Mouse (Mus musculus): ENCODE results near the gene Etl4. TPM values are rescaled to one million over a fixed set of nuclear protein-coding genes. Genes with fewer than 3 reads are reported as not detected.

The Etl4 gene
- polyA plus RNA-seq, 1 experiment from 2014 or later = 15.7 TPM

DNA sequence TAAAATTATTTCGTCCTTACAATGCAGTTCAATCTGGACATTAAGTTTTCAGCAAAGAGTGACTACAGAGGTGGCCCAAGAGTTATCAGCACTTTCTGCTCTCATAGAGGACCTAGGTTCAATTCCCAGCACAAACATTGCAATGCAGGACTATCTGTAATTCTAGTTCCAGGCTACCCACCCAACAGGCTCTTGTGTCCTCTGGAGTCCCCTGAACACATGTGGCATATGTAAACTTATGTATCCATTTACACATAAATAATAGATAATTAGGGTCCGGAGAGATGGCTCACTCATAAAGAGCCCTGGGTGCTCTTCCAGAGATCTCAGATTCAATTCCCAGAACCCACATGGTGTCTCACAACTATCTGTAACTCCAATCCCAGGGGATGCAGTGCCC lies 533.2 kb downstream of the Etl4 start:
- Histone ChIP-seq H3K36me3 (ENCODE audit: insufficient read depth, low read length) (no peaks in the 10 kb centered on the region), H3K9me3 (ENCODE audit: low read length) (no peaks in the 10 kb centered on the region), H3K4me3 (ENCODE audit: low read depth, low read length) (no peak overlapping the region), H3K4me1 (ENCODE audit: insufficient read depth, low read depth, low read length) (peaks cover 12% of the 10 kb centered on the region; the same call in 1 of the 2 replicates), H3K4me2 (replicated peaks; ENCODE audit: low read depth, low read length) (no peak overlapping the region), H3K27ac (ENCODE audit: low read length) (no peak overlapping the region), H3K27me3 (replicated peaks; ENCODE audit: insufficient read depth, low read length) (no peaks in the 10 kb centered on the region), H3K9ac (replicated peaks; ENCODE audit: low read depth) (no peak overlapping the region)
- ATAC-seq = no peak
- DNase-seq (ENCODE audit: low spot score) = no peak
- no peak for TF ChIP-seq EP300 (IDR thresholded peaks at IDR 0.05)
- no peak for TF ChIP-seq CTCF (IDR thresholded peaks at IDR 0.05)
- 88% methylated on average over 2 of the region's 2 CpGs for WGBS

DNA sequence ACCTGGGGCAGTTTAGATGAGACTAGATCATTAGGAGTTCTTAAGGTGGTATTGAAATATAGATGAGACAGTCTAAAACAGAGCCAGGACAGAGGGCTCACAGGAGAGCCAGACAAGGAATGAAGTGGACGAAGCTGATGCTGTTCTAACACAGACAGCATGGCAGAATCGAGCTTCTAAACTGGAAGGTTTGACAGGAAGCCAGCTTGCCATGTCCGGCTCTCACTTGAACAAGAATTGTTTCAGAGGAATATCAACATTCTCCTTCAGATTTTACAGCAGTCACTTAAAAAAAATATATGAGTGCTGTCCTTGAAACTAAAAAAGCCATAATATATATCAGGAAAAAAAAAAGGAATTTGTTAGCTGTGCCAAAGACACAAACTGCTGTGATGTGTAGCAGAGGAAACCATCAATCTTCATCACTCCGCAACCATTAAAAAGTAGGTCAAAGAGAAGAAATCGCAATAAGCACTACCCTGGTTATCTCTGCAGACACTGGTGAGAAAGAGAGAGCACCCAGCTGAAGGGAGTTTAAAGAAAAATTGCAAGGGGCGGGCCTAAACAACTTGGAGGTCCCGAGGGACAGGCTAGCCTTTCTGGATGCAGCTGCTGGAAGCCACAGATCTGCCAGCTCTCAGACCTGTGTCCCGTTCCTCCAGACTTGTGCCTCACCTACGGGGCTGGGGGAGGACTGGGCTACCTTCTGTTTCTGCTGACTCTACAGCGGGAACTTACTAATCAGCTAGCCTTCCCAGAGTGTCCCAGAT lies 534.3 kb downstream of the Etl4 start:
- Histone ChIP-seq H3K4me3 (ENCODE audit: low read depth, low read length) (no peak overlapping the region), H3K9ac (replicated peaks; ENCODE audit: low read depth) (no peak overlapping the region), H3K4me1 (ENCODE audit: insufficient read depth, low read depth, low read length) (peaks cover 12% of the 10 kb centered on the region; the same call in 1 of the 2 replicates), H3K27me3 (replicated peaks; ENCODE audit: insufficient read depth, low read length) (no peaks in the 10 kb centered on the region), H3K9me3 (ENCODE audit: low read length) (no peaks in the 10 kb centered on the region), H3K36me3 (ENCODE audit: insufficient read depth, low read length) (no peaks in the 10 kb centered on the region), H3K4me2 (replicated peaks; ENCODE audit: low read depth, low read length) (no peak overlapping the region), H3K27ac (ENCODE audit: low read length) (0 out of 2 replicates have a peak overlapping the region, but pooled peaks have one; percentile 32)
- TF ChIP-seq EP300 (IDR thresholded peaks at IDR 0.05) (no peak), CTCF (IDR thresholded peaks at IDR 0.05) (no peak)
- 25% methylated on average over 10 of the region's 10 CpGs for WGBS
- ATAC-seq = peak; percentile 50; the same call in 1 of the 2 replicates
- peak; percentile 20 for DNase-seq (ENCODE audit: low spot score)

DNA sequence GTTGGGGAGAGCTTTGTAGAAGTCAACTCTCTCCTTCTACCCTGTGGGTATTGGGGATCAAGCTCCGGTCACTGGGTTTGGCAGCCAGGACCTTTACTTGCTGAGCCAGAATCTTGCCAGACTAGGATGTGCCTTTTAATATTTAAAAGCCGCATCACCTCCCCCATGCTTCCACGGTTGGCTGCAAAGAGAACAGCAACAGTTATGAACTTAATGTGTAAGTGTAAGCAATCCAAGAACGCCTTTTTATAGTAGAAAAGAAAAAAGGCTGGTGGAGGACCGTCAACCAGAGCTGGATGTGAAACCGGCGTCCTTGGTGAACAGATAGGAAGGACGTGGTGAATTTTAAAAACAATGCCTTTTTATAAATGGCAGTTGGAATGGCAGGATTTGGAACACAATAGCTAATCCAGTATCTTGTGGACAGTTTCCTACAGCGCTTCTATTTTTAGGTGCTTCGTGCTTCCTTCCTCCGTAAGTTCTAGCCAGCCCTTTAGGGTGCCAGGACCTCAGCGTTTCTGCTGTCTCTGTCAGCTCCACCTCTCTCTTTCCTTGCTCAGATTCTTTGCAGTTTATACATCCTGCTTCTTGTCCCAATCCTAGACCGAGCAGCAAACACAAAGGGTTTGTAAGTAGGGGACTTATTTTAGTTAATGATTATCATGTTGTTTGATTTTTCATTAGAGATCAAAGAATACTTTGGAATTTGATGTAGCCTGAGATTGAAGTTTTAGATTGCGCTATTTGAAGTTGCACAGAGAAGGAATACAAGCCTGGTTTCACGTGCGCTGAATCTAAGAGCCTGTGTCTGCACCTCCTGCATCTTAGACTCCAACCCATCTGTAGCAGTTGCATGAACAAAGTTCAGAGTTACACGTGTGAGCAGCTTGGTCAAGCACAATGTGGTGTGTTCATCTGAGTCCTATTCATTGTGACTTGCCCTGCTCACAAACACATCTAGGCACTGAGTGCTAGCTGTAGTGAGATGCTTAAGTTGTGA lies 535.9 kb downstream of the Etl4 start:
- 13% methylated on average over 17 of the region's 17 CpGs for WGBS
- TF ChIP-seq EP300 (IDR thresholded peaks at IDR 0.05) (peak; percentile 76), CTCF (IDR thresholded peaks at IDR 0.05) (no peak)
- H3K9me3 ChIP-seq (ENCODE audit: low read length) = no peaks in the 10 kb centered on the region
- H3K36me3 ChIP-seq (ENCODE audit: insufficient read depth, low read length) = no peaks in the 10 kb centered on the region
- no peaks in the 10 kb centered on the region for H3K27me3 ChIP-seq (replicated peaks; ENCODE audit: insufficient read depth, low read length)
- no peak overlapping the region for H3K4me3 ChIP-seq (ENCODE audit: low read depth, low read length)
- H3K4me1 ChIP-seq (ENCODE audit: insufficient read depth, low read depth, low read length) = peaks cover 12% of the 10 kb centered on the region; the same call in 1 of the 2 replicates
- peak; percentile 38 for DNase-seq (ENCODE audit: low spot score)
- H3K4me2 ChIP-seq (replicated peaks; ENCODE audit: low read depth, low read length) = no peak overlapping the region; the same call in 1 of the 2 replicates
- ATAC-seq = peak; percentile 75; the same call in 1 of the 2 replicates
- H3K9ac ChIP-seq (replicated peaks; ENCODE audit: low read depth) = no peak overlapping the region
- H3K27ac ChIP-seq (ENCODE audit: low read length) = 0 out of 2 replicates have a peak overlapping the region, but pooled peaks have one; percentile 54

DNA sequence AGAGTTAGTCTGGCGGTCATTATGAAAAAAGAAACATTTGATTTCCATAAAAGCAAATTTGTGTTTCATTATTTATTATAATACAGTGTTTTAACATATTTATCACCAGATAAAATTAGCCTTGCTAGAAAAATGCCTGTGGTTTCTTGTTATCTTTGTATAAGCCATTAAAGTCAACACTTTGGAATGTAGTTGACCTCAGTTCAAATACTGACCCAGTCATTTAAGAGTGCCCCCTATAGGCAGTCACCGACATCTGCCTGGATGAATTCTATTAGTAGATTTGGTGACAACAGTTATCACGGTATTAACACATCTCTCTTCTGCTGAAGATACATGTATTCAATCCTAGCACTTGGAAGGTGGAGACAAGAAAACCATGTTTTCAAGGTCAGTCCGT lies 536.6 kb downstream of the Etl4 start:
- Histone ChIP-seq H3K4me2 (replicated peaks; ENCODE audit: low read depth, low read length) (no peak overlapping the region), H3K4me3 (ENCODE audit: low read depth, low read length) (no peak overlapping the region), H3K4me1 (ENCODE audit: insufficient read depth, low read depth, low read length) (peaks cover 12% of the 10 kb centered on the region; the same call in 1 of the 2 replicates), H3K9me3 (ENCODE audit: low read length) (no peaks in the 10 kb centered on the region), H3K9ac (replicated peaks; ENCODE audit: low read depth) (no peak overlapping the region), H3K27me3 (replicated peaks; ENCODE audit: insufficient read depth, low read length) (no peaks in the 10 kb centered on the region), H3K27ac (ENCODE audit: low read length) (no peak overlapping the region), H3K36me3 (ENCODE audit: insufficient read depth, low read length) (no peaks in the 10 kb centered on the region)
- ATAC-seq (no peak), DNase-seq (ENCODE audit: low spot score) (peak; percentile 9)
- 43% methylated on average over 4 of the region's 4 CpGs for WGBS
- TF ChIP-seq EP300 (IDR thresholded peaks at IDR 0.05) (no peak), CTCF (IDR thresholded peaks at IDR 0.05) (peak; percentile 34)

DNA sequence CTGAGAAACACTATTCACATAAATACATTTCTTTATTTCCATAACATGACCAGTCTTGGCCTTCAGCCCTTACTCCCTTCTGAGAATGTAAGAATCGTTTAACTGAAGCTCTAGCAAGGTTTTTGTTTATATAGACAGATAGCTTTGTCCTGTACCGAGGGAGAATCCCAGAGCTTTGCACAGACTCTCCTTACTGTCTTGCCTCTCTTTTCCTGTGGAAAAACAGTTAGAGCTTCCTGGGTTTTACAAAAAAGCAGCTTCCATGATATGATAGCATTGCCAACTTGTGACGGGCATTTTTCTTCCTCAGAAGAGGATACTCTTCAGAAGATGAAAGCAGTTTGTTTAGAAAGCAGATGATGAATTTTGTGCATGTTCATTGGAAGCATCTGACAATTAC lies 541.4 kb downstream of the Etl4 start:
- H3K9me3 ChIP-seq (ENCODE audit: low read length) = no peaks in the 10 kb centered on the region
- no peaks in the 10 kb centered on the region for H3K27me3 ChIP-seq (replicated peaks; ENCODE audit: insufficient read depth, low read length)
- ATAC-seq = peak; percentile 33; the same call in 1 of the 2 replicates
- no peak overlapping the region for H3K4me2 ChIP-seq (replicated peaks; ENCODE audit: low read depth, low read length)
- 20% methylated on average over 3 of the region's 3 CpGs for WGBS
- peak; percentile 41 for DNase-seq (ENCODE audit: low spot score)
- 0 out of 2 replicates have a peak, but pooled peaks cover 4% of the 10 kb centered on the region for H3K4me1 ChIP-seq (ENCODE audit: insufficient read depth, low read depth, low read length)
- no peaks in the 10 kb centered on the region for H3K36me3 ChIP-seq (ENCODE audit: insufficient read depth, low read length)
- TF ChIP-seq CTCF (IDR thresholded peaks at IDR 0.05) (no peak), EP300 (IDR thresholded peaks at IDR 0.05) (peak; percentile 61)
- H3K27ac ChIP-seq (ENCODE audit: low read length) = no peak overlapping the region
- no peak overlapping the region for H3K9ac ChIP-seq (replicated peaks; ENCODE audit: low read depth)
- H3K4me3 ChIP-seq (ENCODE audit: low read depth, low read length) = no peak overlapping the region

Data from lung, postnatal 0 days (tissue).